Comparison of ENCODE assay signal across 8 mouse cellular contexts in the genomic region with DNA sequence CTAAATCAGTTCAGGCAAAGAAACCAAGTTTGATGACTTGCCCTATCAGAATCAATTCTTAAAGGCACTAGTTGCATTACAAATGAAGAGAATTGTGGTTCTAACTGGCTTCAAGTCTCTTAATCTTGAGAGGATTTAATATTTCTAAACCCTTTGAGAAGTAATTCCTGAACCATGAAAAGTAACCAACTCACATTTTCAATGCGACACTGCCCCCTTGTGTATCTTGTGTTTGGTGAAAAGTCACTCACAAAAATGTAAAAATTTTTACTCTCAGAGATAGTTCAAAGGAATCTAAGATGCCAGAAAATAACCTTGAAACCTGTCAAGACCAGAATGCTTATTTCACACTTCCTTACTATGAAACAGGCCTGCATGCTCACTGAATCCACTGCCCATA. TPM values are rescaled to one million over a fixed set of nuclear protein-coding genes. Genes with fewer than 3 reads are reported as not detected.
DNase-seq lines count a peak whose midpoint lies in the region; ATAC-seq and TF ChIP-seq lines count a peak whose summit lies in the region.

No protein-coding gene starts in this region.

- H3K27me3 ChIP-seq in embryonic facial prominence, embryonic 11.5 days (ENCODE audit: control insufficient read depth, insufficient read depth, low read length): no peaks in the 10 kb centered on the region

- intact Hi-C loops in gastrocnemius, adult 2 months (cut with DNase I): loop anchor here (5.0 kb wide), 2 partner anchors 296 to 316 kb away; no protein-coding TSS in a partner anchor

- H3K4me2 ChIP-seq in embryonic facial prominence, embryonic 11.5 days (ENCODE audit: low read depth, low read length): no peak overlapping the region

- H3K36me3 ChIP-seq in embryonic facial prominence, embryonic 11.5 days (replicated peaks; ENCODE audit: control insufficient read depth, insufficient read depth, low read depth, low read length): no peaks in the 10 kb centered on the region

- no peak for ATAC-seq in embryonic facial prominence, embryonic 11.5 days (replicated peaks; ENCODE audit: insufficient number of reproducible peaks, low FRiP score, low TSS enrichment, low read depth)

- no peak overlapping the region for H3K9ac ChIP-seq in embryonic facial prominence, embryonic 11.5 days (replicated peaks; ENCODE audit: low read length)

- H3K9me3 ChIP-seq in embryonic facial prominence, embryonic 11.5 days (replicated peaks; ENCODE audit: control insufficient read depth, low read length): no peaks in the 10 kb centered on the region

- WGBS in embryonic facial prominence, embryonic 11.5 days: 59% methylated on average over 1 of the region's 1 CpGs

- H3K4me3 ChIP-seq in gastrocnemius, adult 2 months: no peak overlapping the region
- no peak overlapping the region for H3K4me3 ChIP-seq in embryonic facial prominence, embryonic 11.5 days (ENCODE audit: low read depth, low read length)

- TF ChIP-seq CTCF in gastrocnemius, adult 2 months (IDR thresholded peaks at IDR 0.05): peak; percentile 58

- H3K27ac ChIP-seq in gastrocnemius, adult 2 months: no peak overlapping the region
- no peak overlapping the region for H3K27ac ChIP-seq in embryonic facial prominence, embryonic 11.5 days (replicated peaks; ENCODE audit: low read depth, low read length)

- no peak for DNase-seq in gastrocnemius, adult 2 months
- no peak for DNase-seq in gastrocnemius, postnatal 25 days
- peak; percentile 29 for DNase-seq in ovary, postnatal 14 days (ENCODE audit: low spot score)
- no peak for DNase-seq in ovary, postnatal 36 days (ENCODE audit: low spot score)
- peak; percentile 75 for DNase-seq in embryonic facial prominence, embryonic 11.5 days (ENCODE audit: low spot score)
- peak; percentile 53 to 62 for DNase-seq in left cerebral cortex, adult 18-20 months (ENCODE audit: low spot score in 2 of 2)
- DNase-seq in spleen, postnatal 14 days (ENCODE audit: low spot score in 2 of 2): no peak
- DNase-seq in urinary bladder, adult 2 months (ENCODE audit: low spot score): no peak

- H3K4me1 ChIP-seq in embryonic facial prominence, embryonic 11.5 days (ENCODE audit: control insufficient read depth, insufficient read depth, low read length): no peaks in the 10 kb centered on the region

RNA-seq across cellular contexts. Expression of a gene that starts 31.0 kb away (rescaled TPM):
- total RNA-seq in gastrocnemius, adult 2 months (2021): not detected
- not detected for total RNA-seq in gastrocnemius, postnatal 25 days (2021)
- 13.8 and 16.5 TPM in 2 replicates for polyA plus RNA-seq in embryonic facial prominence, embryonic 11.5 days (2014; fragmentation: Nextera tagmentation; extraction: Ambion mirVana)
- total RNA-seq in left cerebral cortex, adult 18-20 months (2021): 1 to 10 TPM; 4.8 to 7.2 TPM
- 0.35 and 0.47 TPM in 2 replicates for polyA plus RNA-seq in urinary bladder, adult 2 months (2012; rRNA removed)

Comparison
In these comparisons a context has a peak if more than half of its experiments do, and no peak if none do; other contexts are left out.
1. DNase-seq: peak in ovary, postnatal 14 days (single experiment), embryonic facial prominence, embryonic 11.5 days (single experiment) and left cerebral cortex, adult 18-20 months (2 of 2); none in gastrocnemius, adult 2 months (single experiment), gastrocnemius, postnatal 25 days (single experiment), ovary, postnatal 36 days (single experiment), spleen, postnatal 14 days (0 of 2) and urinary bladder, adult 2 months (single experiment).
2. RNA of a gene that starts 31.0 kb away (total RNA-seq): 4.8 to 7.2 TPM in left cerebral cortex, adult 18-20 months; not detected in gastrocnemius, postnatal 25 days and not detected in gastrocnemius, adult 2 months; every median in the first group is over 4 times any median in the second.